Mouse (Mus musculus): ENCODE data around the gene Ifi205. TPM values are rescaled to one million over a fixed set of nuclear protein-coding genes. Genes with fewer than 3 reads are reported as not detected.
"Not testable (repeated sequence)": the region's sequence is repeated elsewhere in the genome, so short reads cannot be mapped to it uniquely, and the experiment has no call there.

Ifi205 gene
- total RNA-seq (2021): under 1 TPM in 1 of 2 experiments, not detected in 1; 0.27 TPM
- long read RNA-seq: 0 reads

DNA sequence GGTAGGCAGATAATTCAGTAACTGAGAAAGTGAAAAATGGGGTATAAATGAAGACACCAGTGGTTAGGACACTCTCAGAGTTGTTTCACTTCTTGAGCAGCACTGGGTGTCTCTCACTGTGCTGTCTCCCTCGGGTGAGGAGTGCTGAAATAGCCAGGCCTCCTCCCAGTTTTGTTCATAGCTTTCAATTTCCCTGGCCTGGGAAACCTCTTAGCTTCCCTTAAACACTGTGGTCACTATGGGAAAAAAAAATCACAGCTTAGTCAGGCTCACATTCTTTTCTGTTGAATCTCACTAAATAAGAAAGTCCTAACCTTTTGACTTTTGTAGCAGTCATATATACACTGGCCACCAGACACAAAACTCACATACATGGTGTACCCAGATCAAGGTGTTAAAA lies at the start of gene Ifi205:
TSS of gene Ifi205 (minus strand) at position 113 of the 400 bp plus-strand sequence.
- DNase-seq (ENCODE audit: low spot score in 2 of 2): no peak

- DNase-seq (ENCODE audit: low spot score in 2 of 2): no peak
Measured at GRCm38 (mm10) chr1:174066305-174066704, 34.7 kb upstream of the Ifi205 start, which contains the start of gene Olfr430. Olfr430 (plus strand) TSS chr1:174066605.

- no peak for DNase-seq (ENCODE audit: low spot score in 2 of 2)
Measured at GRCm38 (mm10) chr1:174055248-174055647, 23.6 kb upstream of the Ifi205 start.

GRCm38 (mm10) chr1:174052981-174053380 lies 21.4 kb upstream of the Ifi205 start:
- no peak for DNase-seq (ENCODE audit: low spot score in 2 of 2)

- DNase-seq (ENCODE audit: low spot score in 2 of 2): no peak
Measured at GRCm38 (mm10) chr1:174051931-174052536, 20.4 kb upstream of the Ifi205 start.

DNA sequence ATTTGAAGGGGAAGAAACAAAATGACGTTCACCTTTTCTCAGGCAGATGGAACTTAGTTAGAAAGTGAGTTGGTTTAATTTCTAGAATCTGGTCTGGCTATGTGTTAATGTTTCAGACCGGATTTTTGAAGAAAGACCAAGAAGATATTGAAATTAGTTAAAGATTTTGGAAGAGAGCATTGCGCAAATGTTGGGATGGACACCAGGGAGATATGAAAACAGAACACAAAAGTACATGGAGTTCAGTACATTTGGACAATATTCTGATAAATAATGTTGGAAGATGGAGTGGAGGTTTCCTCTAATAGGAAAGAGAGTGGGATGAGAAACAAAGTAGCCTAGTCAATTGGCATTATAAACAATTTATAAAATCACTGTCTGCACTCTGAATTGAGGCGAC lies 19.9 kb upstream of the Ifi205 start:
- no peak for DNase-seq (ENCODE audit: low spot score in 2 of 2)

DNA sequence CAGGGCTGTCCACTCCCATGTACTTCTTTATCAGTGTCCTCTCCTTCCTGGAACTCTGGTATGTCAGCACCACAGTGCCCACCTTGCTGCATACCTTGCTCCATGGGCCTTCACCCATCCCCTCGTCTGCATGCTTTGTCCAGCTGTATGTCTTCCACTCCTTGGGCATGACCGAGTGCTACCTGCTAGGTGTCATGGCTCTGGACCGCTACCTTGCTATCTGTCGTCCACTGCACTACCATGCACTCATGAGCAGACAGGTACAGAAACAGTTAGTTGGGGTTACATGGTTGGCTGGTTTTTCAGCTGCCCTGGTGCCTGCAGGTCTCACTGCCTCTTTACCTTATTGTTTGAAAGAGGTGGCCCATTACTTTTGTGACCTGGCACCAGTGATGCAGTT lies 18.9 kb upstream of the Ifi205 start:
- no peak for DNase-seq (ENCODE audit: low spot score in 2 of 2)

- not testable (repeated sequence) for DNase-seq (ENCODE audit: low spot score in 2 of 2)
Measured at GRCm38 (mm10) chr1:174049357-174049756, 17.7 kb upstream of the Ifi205 start.

GRCm38 (mm10) chr1:174048893-174049292 lies 17.3 kb upstream of the Ifi205 start, which contains the start of gene Olfr432:
Olfr432 (plus strand) TSS chr1:174049205.
- no peak for DNase-seq (ENCODE audit: low spot score in 2 of 2)

GRCm38 (mm10) chr1:174048227-174048626 lies 16.6 kb upstream of the Ifi205 start:
- DNase-seq (ENCODE audit: low spot score in 2 of 2): not testable (repeated sequence)

GRCm38 (mm10) chr1:174044431-174044830 lies 12.8 kb upstream of the Ifi205 start:
- no peak for DNase-seq (ENCODE audit: low spot score in 2 of 2)

GRCm38 (mm10) chr1:174042091-174042884 lies 10.7 kb upstream of the Ifi205 start:
- not testable (repeated sequence) for DNase-seq (ENCODE audit: low spot score in 2 of 2)

DNA sequence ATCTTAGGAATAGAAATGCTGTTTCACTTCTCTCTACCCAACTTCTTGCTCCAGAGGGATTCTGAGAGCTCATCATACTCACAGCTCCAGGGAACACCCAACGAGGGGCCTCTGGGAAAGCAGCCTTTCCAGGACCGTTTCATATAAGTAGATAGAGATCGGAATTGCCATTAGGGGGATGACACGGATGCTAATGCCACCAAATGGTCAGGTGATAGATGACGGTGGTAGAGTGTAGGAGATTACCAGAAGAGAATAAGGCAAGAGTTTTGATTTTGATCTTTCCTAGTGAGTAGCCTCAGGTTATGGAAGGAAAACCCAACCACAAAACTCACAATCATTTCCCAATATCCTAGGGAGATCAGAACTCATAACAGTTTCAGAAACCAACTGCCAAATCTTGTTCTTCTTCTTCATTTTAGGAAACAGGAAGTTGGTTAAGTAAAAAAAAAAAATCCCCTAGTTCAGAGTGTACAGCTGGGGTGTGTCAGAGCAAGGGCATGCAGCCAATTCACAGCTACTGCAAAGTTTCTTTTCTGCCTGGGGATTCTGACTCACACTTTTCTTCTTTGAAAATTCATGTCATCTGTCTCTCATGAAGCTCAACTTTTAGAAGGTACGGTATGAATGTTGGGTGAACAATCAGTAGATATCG lies 9.0 kb upstream of the Ifi205 start, which contains the start of gene Olfr433:
TSS of gene Olfr433 (plus strand) at position 183 of the 655 bp plus-strand sequence.
- no peak for DNase-seq (ENCODE audit: low spot score in 2 of 2)

GRCm38 (mm10) chr1:174038480-174038879 lies 6.9 kb upstream of the Ifi205 start:
- DNase-seq (ENCODE audit: low spot score in 2 of 2): no peak

DNA sequence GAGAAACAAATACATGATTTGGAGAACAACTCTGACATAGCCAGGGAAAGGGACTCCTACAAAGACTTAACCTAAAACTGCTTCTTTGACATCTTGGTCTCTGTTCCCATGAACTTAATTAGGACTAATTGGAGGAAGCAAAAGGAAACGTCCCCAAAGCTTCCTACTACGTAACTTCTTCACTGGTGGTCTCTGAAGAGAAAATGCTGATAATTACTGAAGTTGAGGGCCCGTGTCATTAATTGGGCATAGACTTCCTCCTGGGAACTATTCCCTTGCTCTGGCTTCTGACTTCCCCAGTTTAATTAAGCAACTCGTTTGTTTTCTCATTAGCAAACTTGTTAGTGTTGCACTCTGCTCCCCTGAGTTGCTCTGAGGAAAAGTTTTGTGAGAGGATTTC lies 4.2 kb upstream of the Ifi205 start:
- no peak for DNase-seq (ENCODE audit: low spot score in 2 of 2)

- not testable (repeated sequence) for DNase-seq (ENCODE audit: low spot score in 2 of 2)
Measured at GRCm38 (mm10) chr1:174007050-174007449, 24.6 kb downstream of the Ifi205 start.

- not testable (repeated sequence) for DNase-seq (ENCODE audit: low spot score in 2 of 2)
Measured at GRCm38 (mm10) chr1:174004352-174005109, 27.1 kb downstream of the Ifi205 start.

- no peak for DNase-seq (ENCODE audit: low spot score in 2 of 2)
Measured at GRCm38 (mm10) chr1:173995003-173995402, 36.6 kb downstream of the Ifi205 start.

GRCm38 (mm10) chr1:173982694-173983305 lies 48.8 kb downstream of the Ifi205 start, which contains the start of gene Ifi202b:
Ifi202b (minus strand) TSS chr1:173982744.
- DNase-seq (ENCODE audit: low spot score in 2 of 2): not testable (repeated sequence)

GRCm38 (mm10) chr1:173981038-173981437 lies 50.6 kb downstream of the Ifi205 start:
- not testable (repeated sequence) for DNase-seq (ENCODE audit: low spot score in 2 of 2)

Measured in layer of hippocampus, postnatal 10 days (tissue).